Mouse (Mus musculus): ENCODE results near the gene Sp100. TPM values are rescaled to one million over a fixed set of nuclear protein-coding genes. Genes with fewer than 3 reads are reported as not detected.

Gene Sp100
- 457 to 554 TPM (median 488 TPM) in 4 replicates for total RNA-seq (2023; ENCODE audit: inconsistent age)

GRCm38 (mm10) chr1:85649881-85650280 lies at the start of gene Sp100:
TSS of gene Sp100 (plus strand) at chr1:85649988.

DNA sequence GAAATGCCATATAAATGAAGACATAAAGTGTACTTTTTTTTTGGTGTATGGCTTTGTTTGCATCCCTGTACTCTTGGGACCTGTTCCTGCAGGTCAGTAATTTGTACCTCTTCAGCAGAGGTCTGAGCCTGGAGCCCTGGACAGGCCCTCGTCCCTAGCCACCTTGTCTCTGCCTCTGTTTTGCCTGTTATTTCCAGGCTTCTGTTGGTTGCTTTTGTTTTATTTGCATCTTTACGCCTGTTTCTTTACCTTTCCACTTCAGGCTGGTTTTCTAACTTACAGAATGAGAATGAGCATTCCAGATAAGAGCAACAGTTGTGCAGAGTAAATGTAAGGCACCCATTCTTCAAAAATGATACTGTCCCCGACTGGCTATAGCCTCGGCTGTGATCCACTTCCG lies 49.7 kb upstream of the Sp100 start, which contains the start of gene Sp140:
Gene Sp140 (plus strand): TSS at position 301 of the 400 bp plus-strand sequence.

Other genes with a start within 250 kb of the Sp100 start
- not detected in 4 replicates for gene G530012D18Rik, start 74.3 kb upstream of the Sp100 start, total RNA-seq (2023; ENCODE audit: inconsistent age)
- gene Sp110, start 51.2 kb upstream of the Sp100 start, total RNA-seq (2023; ENCODE audit: inconsistent age), result 193 to 218 TPM (median 211 TPM) in 4 replicates
- gene Sp140, start 49.6 kb upstream of the Sp100 start, total RNA-seq (2023; ENCODE audit: inconsistent age), result 160 to 178 TPM (median 174 TPM) in 4 replicates
- gene A630001G21Rik, start 128.7 kb downstream of the Sp100 start, total RNA-seq (2023; ENCODE audit: inconsistent age), result 126 to 154 TPM (median 140 TPM) in 4 replicates
- 101 to 130 TPM (median 121 TPM) in 4 replicates for gene Cab39, start 143.5 kb downstream of the Sp100 start, total RNA-seq (2023; ENCODE audit: inconsistent age)
- gene Itm2c, start 244.3 kb downstream of the Sp100 start, total RNA-seq (2023; ENCODE audit: inconsistent age), result 19.3 to 26.7 TPM (median 22.2 TPM) in 4 replicates